Mouse (Mus musculus) embryonic facial prominence, embryonic 14.5 days (tissue): ENCODE measurements at regions not wholly inside any gene's neighbourhood (a gene's known extent, or its start where the extent isn't known, plus 50 kb on each side); places are given as distances from the start of the nearest gene placed in this dataset.

Experiments used
- ATAC-seq: fragments of 200-750 bp; cut with Nextera tagmentation; 2 replicates; pipeline ENCODE4 v1.8.0; 2017; ENCODE audit warnings: low read depth, moderate number of reproducible peaks, moderate TSS enrichment
- DNase-seq: peaks from one replicate; pipeline ENCODE4 v3.0.0-alpha.2; 2015; ENCODE audit warnings: low spot score
- H3K27ac ChIP-seq: fragments of 300-500 bp; sonication (generic); replicated peaks from 2 replicates; pipeline ENCODE4 v1.5.1; 2014; ENCODE audit warnings: low read depth, mild to moderate bottlenecking, low read length, moderate library complexity
- H3K27me3 ChIP-seq: fragments of 300-500 bp; sonication (generic); replicated peaks from 2 replicates; pipeline ENCODE4 v1.6.1; 2014; ENCODE audit warnings: low read length; ENCODE audit not compliant: control insufficient read depth, insufficient read depth
- H3K36me3 ChIP-seq: fragments of 300-500 bp; sonication (generic); 2 replicates; pipeline ENCODE4 v1.6.1; 2014; ENCODE audit warnings: low read length, mixed read lengths; ENCODE audit not compliant: control insufficient read depth, insufficient read depth
- H3K4me1 ChIP-seq: fragments of 300-500 bp; sonication (generic); 2 replicates; pipeline ENCODE4 v1.6.1; 2014; ENCODE audit warnings: antibody characterized with exemption, low read length; ENCODE audit not compliant: control insufficient read depth, insufficient read depth
- H3K4me2 ChIP-seq: fragments of 300-500 bp; sonication (generic); 2 replicates; pipeline ENCODE4 v1.6.1; 2014; ENCODE audit warnings: low read depth, mild to moderate bottlenecking, low read length, moderate library complexity, mixed read lengths
- H3K4me3 ChIP-seq: fragments of 300-500 bp; sonication (generic); 2 replicates; pipeline ENCODE4 v1.5.1; 2014; ENCODE audit warnings: low read depth, mild to moderate bottlenecking, low read length
- H3K9ac ChIP-seq: fragments of 300-500 bp; sonication (generic); 2 replicates; pipeline ENCODE4 v1.6.1; 2014; ENCODE audit warnings: low read depth, mild to moderate bottlenecking, low read length, moderate library complexity, mixed read lengths
- H3K9me3 ChIP-seq: fragments of 300-500 bp; sonication (generic); 2 replicates; pipeline ENCODE4 v1.6.1; 2016; ENCODE audit warnings: low read length; ENCODE audit not compliant: control insufficient read depth
- WGBS: fragments of 180-500 bp; shearing (Covaris S2); extraction: QIAGEN DNeasy Blood & Tissue Kit; methylation state at CpG from one replicate; pipeline ENCODE4 v1.1.7; 2014; 5-methylcytosine and 5-hydroxymethylcytosine counted together

- no peaks in the 10 kb centered on the region for H3K9me3 ChIP-seq
- WGBS: 97% methylated on average over 2 of the region's 2 CpGs
- no peak for ATAC-seq
- H3K27me3 ChIP-seq: no peaks in the 10 kb centered on the region
- H3K4me2 ChIP-seq: no peak overlapping the region
- no peak overlapping the region for H3K9ac ChIP-seq
- no peaks in the 10 kb centered on the region for H3K36me3 ChIP-seq
- DNase-seq: no peak
- no peak overlapping the region for H3K4me3 ChIP-seq
- H3K27ac ChIP-seq: no peak overlapping the region
- H3K4me1 ChIP-seq: no peaks in the 10 kb centered on the region
These were observed 290.4 kb upstream of the Meox2 start for GRCm38 (mm10) chr12:36817938-36818337.

DNA sequence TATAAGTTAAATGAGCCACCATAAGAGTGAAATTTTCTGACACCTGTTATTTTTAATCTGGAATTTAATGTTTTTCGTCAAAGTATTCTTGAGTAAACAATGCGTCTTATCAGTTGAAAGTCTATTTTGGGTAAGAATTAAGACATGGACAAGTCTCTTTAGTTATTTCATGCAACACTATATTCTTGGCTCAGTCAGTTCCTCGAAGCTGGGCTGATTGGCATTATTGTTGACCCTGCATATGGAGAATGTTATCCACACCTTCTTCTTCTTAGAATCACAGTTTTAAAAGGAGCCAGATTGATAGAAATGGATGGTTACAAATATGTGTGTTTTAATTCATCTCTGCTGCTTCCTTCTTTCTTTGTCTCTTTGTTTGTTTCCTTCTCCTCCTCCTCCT lies 289.5 kb upstream of the Meox2 start:
- no peaks in the 10 kb centered on the region for H3K4me1 ChIP-seq
- WGBS: 79% methylated on average over 3 of the region's 3 CpGs
- no peak for ATAC-seq
- H3K27ac ChIP-seq: no peak overlapping the region
- H3K9me3 ChIP-seq: no peaks in the 10 kb centered on the region
- H3K27me3 ChIP-seq: no peaks in the 10 kb centered on the region
- H3K36me3 ChIP-seq: no peaks in the 10 kb centered on the region
- no peak overlapping the region for H3K4me3 ChIP-seq
- no peak for DNase-seq
- H3K9ac ChIP-seq: no peak overlapping the region
- no peak overlapping the region for H3K4me2 ChIP-seq

GRCm38 (mm10) chr12:36826766-36827165 lies 281.6 kb upstream of the Meox2 start:
- 41% methylated on average over 6 of the region's 6 CpGs for WGBS
- no peak overlapping the region for H3K4me2 ChIP-seq
- no peaks in the 10 kb centered on the region; the same call in 1 of the 2 replicates for H3K4me1 ChIP-seq
- H3K27ac ChIP-seq: no peak overlapping the region
- H3K27me3 ChIP-seq: no peaks in the 10 kb centered on the region
- H3K36me3 ChIP-seq: no peaks in the 10 kb centered on the region
- ATAC-seq (no peak), DNase-seq (peak; percentile 19)
- H3K9me3 ChIP-seq: no peaks in the 10 kb centered on the region
- H3K9ac ChIP-seq: no peak overlapping the region
- H3K4me3 ChIP-seq: no peak overlapping the region

DNA sequence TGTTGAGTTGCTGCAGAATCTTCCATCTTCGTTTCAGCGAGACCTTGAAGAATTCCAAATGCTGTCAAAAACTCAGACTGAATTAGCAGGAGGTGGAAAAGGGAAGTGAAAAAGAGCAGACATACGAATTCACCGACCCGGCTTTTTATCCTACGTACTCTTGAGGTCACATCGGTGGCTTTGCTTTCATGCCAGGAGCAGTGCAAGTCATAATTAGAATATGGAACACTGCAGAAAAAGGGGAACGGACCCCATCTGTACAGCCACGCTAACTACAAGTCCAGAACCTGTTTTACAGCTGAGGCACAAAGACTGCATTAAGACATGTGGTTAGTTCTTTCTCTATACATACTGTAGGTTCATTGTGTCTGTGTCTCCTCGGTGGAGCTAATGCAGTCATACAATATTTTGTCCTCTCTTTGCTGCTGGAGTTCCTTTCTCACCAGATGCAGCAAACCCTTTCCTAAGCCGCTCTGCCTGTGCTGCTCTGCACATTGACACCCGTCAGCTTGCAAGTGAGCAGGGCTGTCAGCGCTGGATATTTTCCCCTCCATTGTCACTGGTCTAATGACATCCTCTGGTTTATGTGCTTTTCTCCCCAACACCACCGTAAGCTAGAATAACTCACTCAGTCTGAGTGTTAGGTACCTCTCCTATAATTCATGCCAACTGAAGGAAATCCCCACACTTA lies 276.9 kb upstream of the Meox2 start:
- no peaks in the 10 kb centered on the region for H3K36me3 ChIP-seq
- ATAC-seq (no peak), DNase-seq (peak; percentile 42)
- no peak overlapping the region for H3K4me3 ChIP-seq
- H3K4me2 ChIP-seq: no peak overlapping the region
- H3K4me1 ChIP-seq: no peaks in the 10 kb centered on the region; the same call in 1 of the 2 replicates
- H3K9ac ChIP-seq: no peak overlapping the region
- no peak overlapping the region for H3K27ac ChIP-seq
- no peaks in the 10 kb centered on the region for H3K9me3 ChIP-seq
- 54% methylated on average over 14 of the region's 14 CpGs for WGBS
- no peaks in the 10 kb centered on the region for H3K27me3 ChIP-seq

- no peak for ATAC-seq
- H3K27ac ChIP-seq: no peak overlapping the region
- no peak overlapping the region for H3K4me2 ChIP-seq
- no peaks in the 10 kb centered on the region for H3K9me3 ChIP-seq
- DNase-seq: no peak
- 90% methylated on average over 1 of the region's 1 CpGs for WGBS
- H3K4me3 ChIP-seq: no peak overlapping the region
- no peaks in the 10 kb centered on the region for H3K4me1 ChIP-seq
- no peak overlapping the region for H3K9ac ChIP-seq
- no peaks in the 10 kb centered on the region for H3K27me3 ChIP-seq
- no peaks in the 10 kb centered on the region for H3K36me3 ChIP-seq
These were observed 265.4 kb upstream of the Meox2 start for GRCm38 (mm10) chr12:36842957-36843356.

DNA sequence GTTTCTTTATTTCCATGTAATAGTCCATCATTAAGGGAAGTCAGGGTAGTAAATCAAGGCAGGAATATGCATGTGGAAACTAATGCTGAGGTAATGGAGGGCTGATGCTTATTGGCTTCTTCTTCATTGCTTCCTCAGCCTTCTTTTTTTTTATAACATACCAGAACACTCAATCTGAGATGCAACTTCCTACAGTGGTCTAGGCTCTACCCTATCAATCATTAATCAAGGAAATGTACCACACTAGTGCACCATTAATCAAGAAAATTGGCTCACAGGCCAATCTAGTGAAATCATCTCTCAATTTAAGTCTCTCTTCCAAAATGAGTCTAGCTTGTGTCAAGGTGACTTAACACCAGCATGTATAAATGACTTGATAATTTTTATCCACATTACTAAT lies 263.2 kb upstream of the Meox2 start:
- Histone ChIP-seq H3K4me2 (no peak overlapping the region), H3K4me3 (no peak overlapping the region), H3K4me1 (no peaks in the 10 kb centered on the region), H3K9ac (no peak overlapping the region), H3K27me3 (no peaks in the 10 kb centered on the region), H3K27ac (no peak overlapping the region), H3K9me3 (no peaks in the 10 kb centered on the region), H3K36me3 (no peaks in the 10 kb centered on the region)
- ATAC-seq: no peak
- no peak for DNase-seq

- no peak for ATAC-seq
- WGBS: 87% methylated on average over 2 of the region's 2 CpGs
These were observed 259.3 kb upstream of the Meox2 start for GRCm38 (mm10) chr12:36849086-36849485.

GRCm38 (mm10) chr12:36863113-36863512 lies 245.2 kb upstream of the Meox2 start:
- Histone ChIP-seq H3K4me1 (no peaks in the 10 kb centered on the region), H3K27ac (no peak overlapping the region), H3K4me3 (no peak overlapping the region), H3K9me3 (no peaks in the 10 kb centered on the region), H3K9ac (no peak overlapping the region), H3K36me3 (no peaks in the 10 kb centered on the region), H3K27me3 (no peaks in the 10 kb centered on the region), H3K4me2 (no peak overlapping the region)
- WGBS: 51% methylated on average over 7 of the region's 7 CpGs
- DNase-seq: peak; percentile 56
- ATAC-seq: no peak

More at GRCm38 (mm10) chr12:36849086-36849485, 259.3 kb upstream of the Meox2 start:
- Histone ChIP-seq H3K36me3 (no peaks in the 10 kb centered on the region), H3K4me2 (no peak overlapping the region), H3K27ac (no peak overlapping the region), H3K27me3 (no peaks in the 10 kb centered on the region), H3K4me3 (no peak overlapping the region), H3K9me3 (no peaks in the 10 kb centered on the region), H3K9ac (no peak overlapping the region), H3K4me1 (no peaks in the 10 kb centered on the region)
- no peak for DNase-seq

DNA sequence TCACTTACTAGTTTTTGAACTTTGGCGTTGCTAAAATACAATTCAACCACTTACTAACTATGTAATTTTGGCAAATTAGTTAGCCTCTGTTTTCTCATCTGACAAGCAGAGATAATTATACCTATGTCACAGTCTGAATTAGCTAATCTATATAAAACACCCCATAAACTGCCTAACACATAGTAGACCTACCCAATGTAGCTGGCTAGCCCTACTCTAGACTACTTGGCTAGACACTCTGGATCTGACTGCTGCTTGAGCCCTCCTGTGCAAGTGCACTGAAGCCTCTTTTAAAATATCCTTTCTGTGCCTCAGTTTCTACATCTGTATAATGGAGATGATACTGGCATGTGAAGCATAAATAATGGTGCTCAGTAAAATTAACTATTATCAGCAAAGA lies 227.6 kb upstream of the Meox2 start:
- no peak overlapping the region for H3K27ac ChIP-seq
- no peaks in the 10 kb centered on the region for H3K36me3 ChIP-seq
- DNase-seq (no peak), ATAC-seq (no peak)
- no peaks in the 10 kb centered on the region for H3K9me3 ChIP-seq
- H3K4me1 ChIP-seq: no peaks in the 10 kb centered on the region
- no peak overlapping the region for H3K4me3 ChIP-seq
- WGBS: 89% methylated on average over 1 of the region's 1 CpGs
- no peaks in the 10 kb centered on the region for H3K27me3 ChIP-seq
- H3K4me2 ChIP-seq: no peak overlapping the region
- no peak overlapping the region for H3K9ac ChIP-seq
